Mouse (Mus musculus): ENCODE results near the gene Eprs. TPM values are rescaled to one million over a fixed set of nuclear protein-coding genes. Genes with fewer than 3 reads are reported as not detected.

The Eprs gene
- total and polyA plus RNA-seq, 2 experiments, result 11.2 to 100 TPM

DNA sequence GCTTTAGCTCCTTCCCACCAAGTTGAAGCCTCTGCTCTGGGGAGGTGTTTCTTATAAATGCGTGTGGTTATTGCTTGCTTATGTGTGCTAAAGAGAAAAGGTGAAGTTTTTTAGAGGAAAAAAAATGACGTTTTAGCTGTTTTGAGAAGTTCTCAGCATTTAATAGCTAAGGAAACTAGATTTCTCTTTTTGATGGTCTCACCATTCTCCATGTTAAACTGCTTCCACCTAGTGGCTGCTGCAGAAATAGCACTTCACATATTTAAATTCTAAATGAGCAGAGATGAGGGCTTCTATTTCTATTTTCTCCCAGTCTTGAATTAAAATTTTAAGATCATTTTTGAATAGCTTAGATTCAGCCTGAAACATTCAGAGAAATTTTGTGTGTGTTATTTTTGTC lies 41.2 kb downstream of the Eprs start:
- WGBS, result 34% methylated on average over 2 of the region's 2 CpGs

GRCm38 (mm10) chr1:185405921-185406320 lies 43.1 kb downstream of the Eprs start:
- Histone ChIP-seq H3K4me1 (ENCODE audit: control insufficient read depth, insufficient read depth, low read length) (no peaks in the 10 kb centered on the region), H3K4me3 (ENCODE audit: insufficient read depth, low read depth, low read length) (no peak overlapping the region), H3K36me3 (ENCODE audit: control insufficient read depth, insufficient read depth, low read length) (peaks cover 76% of the 10 kb centered on the region), H3K79me2 (ENCODE audit: control insufficient read depth, insufficient read depth, low read length) (no peaks in the 10 kb centered on the region; the same call in 1 of the 2 replicates), H3K27me3 (ENCODE audit: control insufficient read depth, insufficient read depth, low read length) (no peaks in the 10 kb centered on the region), H3K9ac (ENCODE audit: low read depth, low read length) (no peak overlapping the region), H3K27ac (replicated peaks; ENCODE audit: insufficient read depth, low read depth, low read length) (no peak overlapping the region)
- TF ChIP-seq CTCF (IDR thresholded peaks at IDR 0.05; ENCODE audit: low read depth, low read length) (no peak), POLR2A (IDR thresholded peaks at IDR 0.05; ENCODE audit: extremely low read depth, insufficient read depth, low read length) (no peak)
- no peak for DNase-seq (ENCODE audit: extremely low read depth, low read depth, low spot score)
- 88% methylated on average over 10 of the region's 10 CpGs for WGBS

More for the DNA sequence above, 41.2 kb downstream of the Eprs start:
- Histone ChIP-seq H3K27me3 (ENCODE audit: control insufficient read depth, insufficient read depth, low read length) (no peaks in the 10 kb centered on the region), H3K79me2 (ENCODE audit: control insufficient read depth, insufficient read depth, low read length) (no peaks in the 10 kb centered on the region; the same call in 1 of the 2 replicates), H3K4me1 (ENCODE audit: control insufficient read depth, insufficient read depth, low read length) (no peaks in the 10 kb centered on the region), H3K4me3 (ENCODE audit: insufficient read depth, low read depth, low read length) (no peak overlapping the region), H3K27ac (replicated peaks; ENCODE audit: insufficient read depth, low read depth, low read length) (no peak overlapping the region), H3K9ac (ENCODE audit: low read depth, low read length) (no peak overlapping the region), H3K36me3 (ENCODE audit: control insufficient read depth, insufficient read depth, low read length) (peaks cover 72% of the 10 kb centered on the region)
- DNase-seq (ENCODE audit: extremely low read depth, low read depth, low spot score), result peak; percentile 28
- TF ChIP-seq POLR2A (IDR thresholded peaks at IDR 0.05; ENCODE audit: extremely low read depth, insufficient read depth, low read length) (no peak), CTCF (IDR thresholded peaks at IDR 0.05; ENCODE audit: low read depth, low read length) (peak; percentile 40)

DNA sequence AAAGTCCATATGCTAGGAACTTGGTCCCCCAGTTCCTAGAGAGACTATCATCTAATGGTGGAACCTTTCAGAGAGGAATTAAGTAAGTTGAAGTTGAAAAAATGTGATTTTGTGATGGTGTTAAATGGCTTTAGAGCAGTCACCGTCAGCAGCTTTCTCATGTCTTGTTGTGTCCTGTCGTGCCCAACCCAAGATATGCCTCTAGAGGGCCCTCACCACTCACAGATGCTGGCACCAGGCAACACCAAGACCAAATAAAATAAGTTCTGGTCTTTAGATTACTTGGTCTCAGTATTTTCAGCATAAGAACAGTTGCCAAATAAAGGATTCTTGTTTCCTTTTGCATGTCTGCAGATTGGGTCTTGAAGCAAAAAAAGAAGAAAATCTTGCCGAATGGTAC lies 47.0 kb downstream of the Eprs start:
- H3K36me3 ChIP-seq (ENCODE audit: control insufficient read depth, insufficient read depth, low read length), result peaks cover 83% of the 10 kb centered on the region
- no peak for DNase-seq (ENCODE audit: extremely low read depth, low read depth, low spot score)
- no peaks in the 10 kb centered on the region; the same call in 1 of the 2 replicates for H3K79me2 ChIP-seq (ENCODE audit: control insufficient read depth, insufficient read depth, low read length)
- no peaks in the 10 kb centered on the region for H3K27me3 ChIP-seq (ENCODE audit: control insufficient read depth, insufficient read depth, low read length)
- 88% methylated on average over 3 of the region's 3 CpGs for WGBS
- 0 out of 2 replicates have a peak, but pooled peaks have one; percentile 14 for TF ChIP-seq CTCF (IDR thresholded peaks at IDR 0.05; ENCODE audit: low read depth, low read length)
- no peak for TF ChIP-seq POLR2A (IDR thresholded peaks at IDR 0.05; ENCODE audit: extremely low read depth, insufficient read depth, low read length)
- H3K4me3 ChIP-seq (ENCODE audit: insufficient read depth, low read depth, low read length), result no peak overlapping the region
- H3K4me1 ChIP-seq (ENCODE audit: control insufficient read depth, insufficient read depth, low read length), result no peaks in the 10 kb centered on the region
- H3K27ac ChIP-seq (replicated peaks; ENCODE audit: insufficient read depth, low read depth, low read length), result no peak overlapping the region
- no peak overlapping the region for H3K9ac ChIP-seq (ENCODE audit: low read depth, low read length)

DNA sequence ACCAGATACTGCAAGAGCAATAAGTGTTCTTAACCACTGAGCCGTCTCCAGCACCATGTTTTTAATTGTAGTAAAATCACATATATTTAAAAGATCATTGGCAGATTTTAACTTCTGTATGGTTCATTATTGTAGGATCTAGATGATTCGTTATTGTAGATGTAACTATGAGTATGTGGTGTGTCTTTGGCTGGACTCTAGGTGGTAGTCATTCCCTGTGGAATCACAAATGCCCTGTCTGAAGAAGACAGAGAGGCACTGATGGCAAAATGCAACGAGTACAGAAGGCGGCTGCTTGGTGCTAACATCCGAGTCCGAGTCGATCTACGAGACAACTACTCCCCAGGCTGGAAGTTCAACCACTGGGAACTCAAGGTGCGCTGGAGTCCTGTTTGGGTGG lies 55.2 kb downstream of the Eprs start:
- DNase-seq (ENCODE audit: extremely low read depth, low read depth, low spot score), result no peak
- TF ChIP-seq POLR2A (IDR thresholded peaks at IDR 0.05; ENCODE audit: extremely low read depth, insufficient read depth, low read length) (no peak), CTCF (IDR thresholded peaks at IDR 0.05; ENCODE audit: low read depth, low read length) (no peak)
- no peak overlapping the region for H3K9ac ChIP-seq (ENCODE audit: low read depth, low read length)
- H3K4me1 ChIP-seq (ENCODE audit: control insufficient read depth, insufficient read depth, low read length), result peaks cover 2% of the 10 kb centered on the region; the same call in 1 of the 2 replicates
- H3K27ac ChIP-seq (replicated peaks; ENCODE audit: insufficient read depth, low read depth, low read length), result no peak overlapping the region
- no peak overlapping the region for H3K4me3 ChIP-seq (ENCODE audit: insufficient read depth, low read depth, low read length)
- peaks cover 70% of the 10 kb centered on the region for H3K36me3 ChIP-seq (ENCODE audit: control insufficient read depth, insufficient read depth, low read length)
- 94% methylated on average over 9 of the region's 9 CpGs for WGBS
- no peaks in the 10 kb centered on the region for H3K27me3 ChIP-seq (ENCODE audit: control insufficient read depth, insufficient read depth, low read length)
- H3K79me2 ChIP-seq (ENCODE audit: control insufficient read depth, insufficient read depth, low read length), result no peaks in the 10 kb centered on the region

GRCm38 (mm10) chr1:185419805-185420204 lies 57.0 kb downstream of the Eprs start:
- Histone ChIP-seq H3K27ac (replicated peaks; ENCODE audit: insufficient read depth, low read depth, low read length) (no peak overlapping the region), H3K36me3 (ENCODE audit: control insufficient read depth, insufficient read depth, low read length) (peaks cover 67% of the 10 kb centered on the region), H3K9ac (ENCODE audit: low read depth, low read length) (no peak overlapping the region)

GRCm38 (mm10) chr1:185420776-185421175 lies 57.9 kb downstream of the Eprs start:
- H3K79me2 ChIP-seq (ENCODE audit: control insufficient read depth, insufficient read depth, low read length), result no peaks in the 10 kb centered on the region

More at GRCm38 (mm10) chr1:185419805-185420204, 57.0 kb downstream of the Eprs start:
- DNase-seq (ENCODE audit: extremely low read depth, low read depth, low spot score), result no peak
- WGBS, result 92% methylated on average over 5 of the region's 5 CpGs
- Histone ChIP-seq H3K4me3 (ENCODE audit: insufficient read depth, low read depth, low read length) (no peak overlapping the region), H3K27me3 (ENCODE audit: control insufficient read depth, insufficient read depth, low read length) (no peaks in the 10 kb centered on the region), H3K79me2 (ENCODE audit: control insufficient read depth, insufficient read depth, low read length) (no peaks in the 10 kb centered on the region), H3K4me1 (ENCODE audit: control insufficient read depth, insufficient read depth, low read length) (peaks cover 4% of the 10 kb centered on the region; the same call in 1 of the 2 replicates)
- TF ChIP-seq CTCF (IDR thresholded peaks at IDR 0.05; ENCODE audit: low read depth, low read length), result no peak
- no peak for TF ChIP-seq POLR2A (IDR thresholded peaks at IDR 0.05; ENCODE audit: extremely low read depth, insufficient read depth, low read length)

More at GRCm38 (mm10) chr1:185420776-185421175, 57.9 kb downstream of the Eprs start:
- TF ChIP-seq POLR2A (IDR thresholded peaks at IDR 0.05; ENCODE audit: extremely low read depth, insufficient read depth, low read length) (no peak), CTCF (IDR thresholded peaks at IDR 0.05; ENCODE audit: low read depth, low read length) (no peak)
- Histone ChIP-seq H3K4me3 (ENCODE audit: insufficient read depth, low read depth, low read length) (no peak overlapping the region), H3K27me3 (ENCODE audit: control insufficient read depth, insufficient read depth, low read length) (no peaks in the 10 kb centered on the region), H3K4me1 (ENCODE audit: control insufficient read depth, insufficient read depth, low read length) (peaks cover 7% of the 10 kb centered on the region; the same call in 1 of the 2 replicates), H3K27ac (replicated peaks; ENCODE audit: insufficient read depth, low read depth, low read length) (no peak overlapping the region), H3K36me3 (ENCODE audit: control insufficient read depth, insufficient read depth, low read length) (peaks cover 65% of the 10 kb centered on the region), H3K9ac (ENCODE audit: low read depth, low read length) (no peak overlapping the region)
- 52% methylated on average over 6 of the region's 6 CpGs for WGBS
- no peak for DNase-seq (ENCODE audit: extremely low read depth, low read depth, low spot score)

Data from liver, adult 2 months (tissue).